Mouse (Mus musculus): Measurements from ENCODE around the gene Gm21560.
"Not testable (repeated sequence)": the region's sequence is repeated elsewhere in the genome, so short reads cannot be mapped to it uniquely, and the experiment has no call there.

The Gm21560 gene

GRCm38 (mm10) chr14:6219192-6219591 is at the start of gene Gm21560:
Gene Gm21560, minus strand, starts transcription at chr14:6219292.
- DNase-seq, result not testable (repeated sequence)

- DNase-seq, result not testable (repeated sequence)
Observed at GRCm38 (mm10) chr14:6163538-6163937, 55.6 kb downstream of the Gm21560 start.

- not testable (repeated sequence) for DNase-seq
Observed at GRCm38 (mm10) chr14:6161085-6161484, 58.0 kb downstream of the Gm21560 start.
